Comparison of ENCODE assay signal across 9 mouse cellular contexts in the genomic region with DNA sequence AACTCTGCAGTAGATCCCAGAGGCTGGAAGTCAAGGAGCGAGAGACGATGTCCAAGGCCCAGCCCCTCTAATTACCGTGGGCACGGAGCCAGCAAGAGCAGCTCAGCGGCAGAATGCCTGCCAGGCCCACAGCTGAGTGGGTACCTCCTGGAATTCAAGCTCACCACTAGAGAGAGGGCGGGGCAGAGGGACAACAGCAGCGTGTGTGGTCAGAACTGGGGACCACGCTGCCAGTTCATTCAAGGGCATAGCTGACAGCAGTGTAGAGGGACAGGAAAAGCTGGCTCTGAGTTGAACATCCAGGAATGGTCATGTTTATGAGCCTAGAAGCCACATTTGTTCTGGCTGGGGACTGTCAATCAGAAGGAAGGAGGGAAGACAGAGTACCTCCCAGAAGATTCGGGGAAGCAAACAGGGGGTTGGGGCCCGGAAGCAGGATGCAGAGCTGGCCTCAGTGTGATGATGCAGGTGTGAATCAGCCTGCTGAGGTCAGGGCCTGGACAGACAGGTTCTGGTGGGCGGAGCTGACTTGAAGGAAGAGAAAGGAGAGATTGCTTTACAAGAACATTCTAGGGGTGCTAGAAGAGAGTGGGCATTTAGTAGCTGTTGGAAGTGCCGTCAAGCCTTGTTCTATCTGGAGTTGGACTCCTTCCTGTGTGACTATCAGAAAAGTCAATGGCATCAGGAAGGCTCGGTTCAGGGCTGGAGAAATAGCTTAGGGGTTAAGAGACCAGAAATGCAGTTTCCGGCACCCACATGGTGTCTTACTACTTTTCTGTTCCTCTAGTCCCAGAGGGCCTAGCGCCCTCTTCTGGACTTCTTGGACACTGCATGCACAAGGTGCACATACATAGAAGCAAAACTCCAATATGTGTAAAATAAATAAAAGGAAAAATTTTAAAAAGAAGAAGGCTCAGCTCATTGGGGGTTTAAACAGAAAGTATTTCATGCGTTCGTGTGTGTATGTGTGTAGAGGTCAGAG. TPM values are rescaled to one million over a fixed set of nuclear protein-coding genes. Genes with fewer than 3 reads are reported as not detected.
DNase-seq lines count a peak whose midpoint lies in the region; TF ChIP-seq lines count a peak whose summit lies in the region.
"Had no signal": no experiment of that assay in that cellular context is flagged by ENCODE, and none has a peak within 500 bp of the region (broad histone marks: within the 10 kb centered on the region; RNA-seq: fewer than 3 reads in every experiment).

No protein-coding gene starts in this region.

- peak; percentile 5 for DNase-seq in cerebellum, adult 9-10 months
- no peak for DNase-seq in cerebellum, adult 8-10 months
- DNase-seq in ovary, adult 18-20 months (ENCODE audit: low spot score): peak; percentile 44
- DNase-seq in ovary, postnatal 10 days (ENCODE audit: low spot score): no peak
- peak; percentile 43 for DNase-seq in kidney, adult 2 months
- peak; percentile 51 for DNase-seq in ovary, postnatal 36 days (ENCODE audit: low spot score)
- no peak for DNase-seq in midbrain, embryonic 10.5 days (ENCODE audit: low spot score)
- DNase-seq in spleen, postnatal 14 days (ENCODE audit: low spot score in 2 of 2): no peak

- no peak overlapping the region for H3K27ac ChIP-seq in kidney, adult 2 months (ENCODE audit: insufficient read depth, low read depth, low read length)
- H3K27ac ChIP-seq in midbrain, embryonic 10.5 days (replicated peaks): no peak overlapping the region
- H3K27ac ChIP-seq: neural tube, embryonic 13.5 days had no signal

- TF ChIP-seq POLR2A in kidney, adult 2 months (IDR thresholded peaks at IDR 0.05; ENCODE audit: low read depth, low read length): no peak

- no peak for TF ChIP-seq CTCF in kidney, adult 2 months (conservative IDR thresholded peaks at IDR 0.05; ENCODE audit: insufficient read depth, insufficient read length, low read depth, low read length)

- H3K27me3 ChIP-seq in kidney, adult 2 months (replicated peaks; ENCODE audit: control insufficient read depth, insufficient read depth, low read length): no peaks in the 10 kb centered on the region
- no peaks in the 10 kb centered on the region for H3K27me3 ChIP-seq in midbrain, embryonic 10.5 days (ENCODE audit: low read depth, poor library complexity, severe bottlenecking)
- H3K27me3 ChIP-seq: neural tube, embryonic 13.5 days had no signal

- H3K36me3 ChIP-seq in kidney, adult 2 months (ENCODE audit: control insufficient read depth, insufficient read depth, low read length): no peaks in the 10 kb centered on the region
- H3K36me3 ChIP-seq in midbrain, embryonic 10.5 days: no peaks in the 10 kb centered on the region
- H3K36me3 ChIP-seq: neural tube, embryonic 13.5 days had no signal

- no peaks in the 10 kb centered on the region for H3K4me1 ChIP-seq in kidney, adult 2 months (ENCODE audit: control insufficient read depth, insufficient read depth, low read length)
- H3K4me1 ChIP-seq in midbrain, embryonic 10.5 days: no peaks in the 10 kb centered on the region; the same call in 1 of the 2 replicates

- H3K9me3 ChIP-seq in midbrain, embryonic 10.5 days (replicated peaks): no peaks in the 10 kb centered on the region
- H3K9me3 ChIP-seq: neural tube, embryonic 13.5 days had no signal

- WGBS in kidney, adult 2 months: 49% methylated on average over 17 of the region's 17 CpGs
- whole genome bisulfite sequencing in midbrain, embryonic 10.5 days: 81% methylated on average over 17 of the region's 17 CpGs

- H3K4me3 ChIP-seq in kidney, adult 2 months (ENCODE audit: insufficient read depth, low read depth, low read length): no peak overlapping the region
- H3K4me3 ChIP-seq in midbrain, embryonic 10.5 days: no peak overlapping the region
- H3K4me3 ChIP-seq: neural tube, embryonic 13.5 days had no signal

RNA-seq across cellular contexts. Expression of a gene that starts 37.5 kb away (rescaled TPM):
- 3.2 and 4.0 TPM in 2 replicates for polyA plus RNA-seq in kidney, adult 2 months (2012; rRNA removed)
- polyA plus RNA-seq in midbrain, embryonic 10.5 days (2016; fragmentation: Nextera tagmentation; extraction: Ambion mirVana): 1.3 and 1.4 TPM in 2 replicates

Comparison
In these comparisons a context has a peak if more than half of its experiments do, and no peak if none do; other contexts are left out.
1. DNase-seq: peak in cerebellum, adult 9-10 months (single experiment), ovary, adult 18-20 months (single experiment), kidney, adult 2 months (single experiment) and ovary, postnatal 36 days (single experiment); none in cerebellum, adult 8-10 months (single experiment), ovary, postnatal 10 days (single experiment), midbrain, embryonic 10.5 days (single experiment) and spleen, postnatal 14 days (0 of 2).